Mouse (Mus musculus): Measurements from ENCODE around the gene Herc3. TPM values are rescaled to one million over a fixed set of nuclear protein-coding genes. Genes with fewer than 3 reads are reported as not detected.
"Not testable (repeated sequence)": the region's sequence is repeated elsewhere in the genome, so short reads cannot be mapped to it uniquely, and the experiment has no call there.

Herc3 gene
- polyA plus RNA-seq, 1 experiment from 2014 or later, result 6.5 TPM

DNA sequence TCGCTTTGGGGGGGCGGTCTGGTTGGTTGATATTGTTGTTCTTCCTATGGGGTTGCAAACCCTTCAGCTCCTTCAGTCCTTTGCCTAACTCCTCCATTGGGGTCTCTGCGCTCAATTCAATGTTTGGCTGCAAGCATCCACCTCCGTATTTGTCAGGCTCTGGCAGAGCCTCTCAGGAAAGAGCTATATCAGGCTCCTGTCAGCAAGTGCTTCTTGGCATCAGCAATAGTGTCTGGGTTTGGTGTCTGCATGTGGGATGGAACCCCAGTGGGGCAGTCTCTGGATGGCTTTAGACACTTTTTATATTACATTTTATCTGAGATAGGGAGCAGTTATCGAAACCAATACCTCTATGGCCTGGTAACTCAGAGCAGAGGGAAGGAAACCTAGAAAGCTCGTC is 36.6 kb downstream of the Herc3 start:
- H3K9me3 ChIP-seq (ENCODE audit: control insufficient read depth, low read length); H3K4me3 ChIP-seq (ENCODE audit: low read depth, low read length); H3K27ac ChIP-seq (replicated peaks; ENCODE audit: low read depth, low read length); H3K4me2 ChIP-seq (ENCODE audit: low read depth, severe bottlenecking); H3K4me1 ChIP-seq (ENCODE audit: control insufficient read depth, insufficient read depth, low read length); H3K9ac ChIP-seq (ENCODE audit: low read length); H3K27me3 ChIP-seq (ENCODE audit: control insufficient read depth, insufficient read depth, low read length); DNase-seq (ENCODE audit: low spot score); H3K36me3 ChIP-seq (ENCODE audit: control insufficient read depth, insufficient read depth, low read length); ATAC-seq (ENCODE audit: insufficient number of reproducible peaks, low FRiP score, low TSS enrichment, low read depth): not testable (repeated sequence)
- 87% methylated on average over 6 of the region's 6 CpGs for WGBS

DNA sequence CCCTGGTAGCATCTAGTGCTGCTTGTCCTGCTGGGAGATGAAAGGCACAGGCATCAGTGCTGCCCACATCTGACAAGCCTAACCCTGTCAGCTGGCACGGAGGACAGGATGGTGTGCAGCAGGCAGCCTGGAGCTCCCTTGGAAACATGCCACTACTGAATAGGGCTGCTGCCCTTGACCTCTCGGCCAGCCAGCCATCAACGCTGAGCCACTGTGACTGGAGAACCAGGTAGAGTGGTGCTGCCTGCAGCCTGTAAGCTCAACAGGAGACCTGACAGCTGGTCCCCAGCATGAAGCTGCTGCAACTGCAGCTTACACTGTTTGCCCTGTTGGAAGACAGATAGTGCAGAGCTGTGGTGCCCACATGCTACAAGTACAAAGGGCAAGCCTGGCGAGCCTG is 48.3 kb downstream of the Herc3 start:
- H3K27me3 ChIP-seq (ENCODE audit: control insufficient read depth, insufficient read depth, low read length), result no peaks in the 10 kb centered on the region
- ATAC-seq (ENCODE audit: insufficient number of reproducible peaks, low FRiP score, low TSS enrichment, low read depth), result no peak
- no peak overlapping the region for H3K27ac ChIP-seq (replicated peaks; ENCODE audit: low read depth, low read length)

DNA sequence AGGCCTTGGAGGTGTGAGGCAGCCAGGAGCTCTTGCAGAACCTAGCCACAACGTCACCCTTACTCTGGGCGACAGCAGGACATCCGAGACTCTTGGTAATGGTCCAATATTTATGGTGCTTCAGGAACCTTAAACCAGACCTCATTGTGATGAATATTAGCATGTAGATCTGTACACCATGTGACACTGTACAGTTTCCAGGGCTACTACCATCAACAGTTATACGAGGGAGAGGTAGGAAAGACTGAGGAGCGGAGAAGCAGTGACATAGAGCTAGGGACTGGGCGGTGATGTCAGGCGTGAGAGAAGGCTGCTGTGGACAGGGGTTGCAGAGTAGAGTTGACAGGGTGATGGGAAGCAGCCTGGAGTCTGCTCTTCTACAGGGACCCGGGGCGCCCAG is 48.7 kb downstream of the Herc3 start:
- Histone ChIP-seq H3K4me3 (ENCODE audit: low read depth, low read length) (no peak overlapping the region), H3K9ac (ENCODE audit: low read length) (no peak overlapping the region), H3K9me3 (ENCODE audit: control insufficient read depth, low read length) (no peaks in the 10 kb centered on the region), H3K4me2 (ENCODE audit: low read depth, severe bottlenecking) (no peak overlapping the region), H3K27me3 (ENCODE audit: control insufficient read depth, insufficient read depth, low read length) (no peaks in the 10 kb centered on the region), H3K27ac (replicated peaks; ENCODE audit: low read depth, low read length) (no peak overlapping the region), H3K4me1 (ENCODE audit: control insufficient read depth, insufficient read depth, low read length) (no peaks in the 10 kb centered on the region), H3K36me3 (ENCODE audit: control insufficient read depth, insufficient read depth, low read length) (no peaks in the 10 kb centered on the region)
- DNase-seq (ENCODE audit: low spot score) (no peak), ATAC-seq (ENCODE audit: insufficient number of reproducible peaks, low FRiP score, low TSS enrichment, low read depth) (no peak)
- 91% methylated on average over 9 of the region's 9 CpGs for WGBS

More for the DNA sequence above, 48.3 kb downstream of the Herc3 start:
- Histone ChIP-seq H3K9ac (ENCODE audit: low read length) (no peak overlapping the region), H3K9me3 (ENCODE audit: control insufficient read depth, low read length) (no peaks in the 10 kb centered on the region), H3K4me3 (ENCODE audit: low read depth, low read length) (no peak overlapping the region), H3K36me3 (ENCODE audit: control insufficient read depth, insufficient read depth, low read length) (no peaks in the 10 kb centered on the region), H3K4me2 (ENCODE audit: low read depth, severe bottlenecking) (no peak overlapping the region), H3K4me1 (ENCODE audit: control insufficient read depth, insufficient read depth, low read length) (no peaks in the 10 kb centered on the region)
- 80% methylated on average over 4 of the region's 4 CpGs for WGBS
- no peak for DNase-seq (ENCODE audit: low spot score)

DNA sequence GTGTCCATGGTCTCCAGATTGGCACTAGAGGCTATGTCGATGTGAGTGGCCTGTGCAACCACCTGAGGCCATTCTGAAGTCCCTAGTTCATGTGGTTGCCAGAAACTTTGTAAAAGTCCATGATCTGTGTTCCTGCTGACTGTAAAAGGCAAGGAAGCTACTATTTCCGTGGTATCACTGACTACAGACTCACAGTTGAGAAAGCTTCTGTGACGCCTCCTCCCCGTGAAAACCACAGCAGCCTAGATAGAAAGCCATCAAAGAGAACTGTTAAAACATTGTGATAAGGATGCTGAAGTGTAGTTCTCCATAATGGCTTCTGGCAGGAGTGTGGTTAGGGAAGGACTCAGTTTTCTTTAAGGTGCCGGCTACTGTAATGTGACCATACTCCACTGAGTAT is 49.6 kb downstream of the Herc3 start:
- Histone ChIP-seq H3K36me3 (ENCODE audit: control insufficient read depth, insufficient read depth, low read length) (no peaks in the 10 kb centered on the region), H3K27ac (replicated peaks; ENCODE audit: low read depth, low read length) (no peak overlapping the region), H3K9ac (ENCODE audit: low read length) (no peak overlapping the region), H3K4me1 (ENCODE audit: control insufficient read depth, insufficient read depth, low read length) (no peaks in the 10 kb centered on the region), H3K27me3 (ENCODE audit: control insufficient read depth, insufficient read depth, low read length) (no peaks in the 10 kb centered on the region), H3K4me3 (ENCODE audit: low read depth, low read length) (no peak overlapping the region), H3K4me2 (ENCODE audit: low read depth, severe bottlenecking) (no peak overlapping the region), H3K9me3 (ENCODE audit: control insufficient read depth, low read length) (no peaks in the 10 kb centered on the region)
- no peak for DNase-seq (ENCODE audit: low spot score)
- WGBS, result 92% methylated on average over 5 of the region's 5 CpGs
- ATAC-seq (ENCODE audit: insufficient number of reproducible peaks, low FRiP score, low TSS enrichment, low read depth), result no peak

DNA sequence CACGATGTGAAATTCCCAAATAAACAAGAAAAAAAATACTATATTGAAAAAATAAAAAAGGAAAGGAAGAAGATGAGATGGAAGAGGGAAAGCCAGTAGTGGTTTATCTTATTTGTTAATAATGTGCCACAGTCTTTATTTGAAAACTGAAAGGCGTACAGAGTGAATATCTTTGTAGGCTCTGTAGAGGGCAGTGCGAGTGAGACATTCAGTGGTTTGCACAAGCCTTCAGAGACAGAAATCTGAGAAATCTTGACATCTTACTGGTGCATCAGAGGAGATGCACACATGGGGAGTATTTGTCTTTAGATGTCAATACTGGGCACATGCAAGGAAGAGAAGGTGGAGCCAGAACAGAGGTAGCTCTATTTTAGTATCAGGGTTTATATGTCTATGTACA is 50.1 kb downstream of the Herc3 start:
- 92% methylated on average over 3 of the region's 3 CpGs for WGBS
- no peak overlapping the region for H3K4me3 ChIP-seq (ENCODE audit: low read depth, low read length)
- no peak overlapping the region for H3K4me2 ChIP-seq (ENCODE audit: low read depth, severe bottlenecking)
- no peak overlapping the region for H3K9ac ChIP-seq (ENCODE audit: low read length)
- H3K27ac ChIP-seq (replicated peaks; ENCODE audit: low read depth, low read length), result no peak overlapping the region
- DNase-seq (ENCODE audit: low spot score) (no peak), ATAC-seq (ENCODE audit: insufficient number of reproducible peaks, low FRiP score, low TSS enrichment, low read depth) (no peak)
- no peaks in the 10 kb centered on the region for H3K4me1 ChIP-seq (ENCODE audit: control insufficient read depth, insufficient read depth, low read length)
- H3K27me3 ChIP-seq (ENCODE audit: control insufficient read depth, insufficient read depth, low read length), result no peaks in the 10 kb centered on the region
- no peaks in the 10 kb centered on the region for H3K9me3 ChIP-seq (ENCODE audit: control insufficient read depth, low read length)
- no peaks in the 10 kb centered on the region for H3K36me3 ChIP-seq (ENCODE audit: control insufficient read depth, insufficient read depth, low read length)

DNA sequence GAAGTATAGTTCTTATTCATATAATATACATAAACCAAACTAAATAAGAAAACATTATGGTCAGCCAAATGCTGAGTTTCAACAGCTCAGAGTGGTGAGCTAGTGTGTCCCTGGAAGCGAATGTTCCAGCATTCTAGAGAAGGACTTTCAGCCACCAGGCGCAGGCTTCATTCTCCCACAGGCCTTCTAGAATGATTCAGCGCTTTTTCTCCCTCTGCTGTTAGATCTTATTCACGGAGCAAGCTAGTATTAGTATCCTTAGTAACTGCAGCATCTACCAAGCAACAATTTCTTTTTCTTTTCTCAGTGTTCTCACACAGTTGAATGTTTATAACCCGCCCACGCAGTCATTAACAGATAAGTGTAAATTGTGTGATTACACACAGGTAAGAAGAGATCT is 51.0 kb downstream of the Herc3 start:
- Histone ChIP-seq H3K4me3 (ENCODE audit: low read depth, low read length) (no peak overlapping the region), H3K4me1 (ENCODE audit: control insufficient read depth, insufficient read depth, low read length) (no peaks in the 10 kb centered on the region), H3K36me3 (ENCODE audit: control insufficient read depth, insufficient read depth, low read length) (no peaks in the 10 kb centered on the region), H3K4me2 (ENCODE audit: low read depth, severe bottlenecking) (no peak overlapping the region), H3K9me3 (ENCODE audit: control insufficient read depth, low read length) (no peaks in the 10 kb centered on the region), H3K9ac (ENCODE audit: low read length) (no peak overlapping the region), H3K27ac (replicated peaks; ENCODE audit: low read depth, low read length) (no peak overlapping the region), H3K27me3 (ENCODE audit: control insufficient read depth, insufficient read depth, low read length) (no peaks in the 10 kb centered on the region)
- DNase-seq (ENCODE audit: low spot score), result no peak
- ATAC-seq (ENCODE audit: insufficient number of reproducible peaks, low FRiP score, low TSS enrichment, low read depth), result no peak
- 80% methylated on average over 6 of the region's 6 CpGs for WGBS

DNA sequence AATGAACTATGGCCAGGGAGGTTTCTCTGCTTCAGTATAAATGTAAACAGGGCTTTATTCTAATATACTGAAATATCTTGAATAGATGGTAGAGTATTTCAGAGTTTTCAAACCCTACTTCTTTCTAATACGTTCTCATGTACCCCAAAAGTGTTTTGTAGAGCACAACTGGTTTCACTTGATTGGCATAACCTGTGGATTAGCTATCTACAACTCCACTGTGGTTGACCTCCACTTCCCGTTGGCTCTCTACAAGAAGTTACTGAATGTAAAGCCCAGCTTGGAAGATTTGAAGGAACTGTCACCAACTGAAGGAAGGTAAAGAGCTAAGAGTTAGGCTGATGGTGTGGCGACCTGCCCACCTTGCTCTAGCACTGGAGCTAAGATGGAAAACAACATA is 58.7 kb downstream of the Herc3 start:
- H3K4me2 ChIP-seq (ENCODE audit: low read depth, severe bottlenecking), result no peak overlapping the region
- H3K36me3 ChIP-seq (ENCODE audit: control insufficient read depth, insufficient read depth, low read length), result no peaks in the 10 kb centered on the region
- no peak overlapping the region for H3K4me3 ChIP-seq (ENCODE audit: low read depth, low read length)
- H3K9me3 ChIP-seq (ENCODE audit: control insufficient read depth, low read length), result no peaks in the 10 kb centered on the region
- H3K27me3 ChIP-seq (ENCODE audit: control insufficient read depth, insufficient read depth, low read length), result no peaks in the 10 kb centered on the region
- 92% methylated on average over 3 of the region's 3 CpGs for WGBS
- no peak overlapping the region for H3K9ac ChIP-seq (ENCODE audit: low read length)
- DNase-seq (ENCODE audit: low spot score) (no peak), ATAC-seq (ENCODE audit: insufficient number of reproducible peaks, low FRiP score, low TSS enrichment, low read depth) (no peak)
- no peaks in the 10 kb centered on the region for H3K4me1 ChIP-seq (ENCODE audit: control insufficient read depth, insufficient read depth, low read length)
- H3K27ac ChIP-seq (replicated peaks; ENCODE audit: low read depth, low read length), result no peak overlapping the region

DNA sequence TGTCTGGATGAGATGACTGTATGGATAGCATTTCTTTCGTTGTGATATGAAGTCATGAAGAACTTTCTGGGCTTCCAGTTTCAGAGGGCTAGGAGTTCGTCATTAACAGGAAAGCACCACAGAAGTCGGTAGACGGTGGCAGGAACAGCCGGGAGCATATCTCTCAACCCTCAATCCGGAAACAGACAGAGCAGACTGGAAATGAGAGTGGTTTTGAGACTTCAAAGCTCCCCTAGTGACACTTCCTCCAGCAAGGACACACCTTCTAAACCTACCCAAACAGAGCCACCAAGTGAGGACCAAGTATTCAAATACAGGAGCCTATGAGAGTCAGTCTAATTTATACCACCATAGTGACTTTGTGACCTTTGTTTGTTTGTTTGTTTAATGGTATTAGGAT is 62.0 kb downstream of the Herc3 start:
- no peaks in the 10 kb centered on the region for H3K36me3 ChIP-seq (ENCODE audit: control insufficient read depth, insufficient read depth, low read length)
- DNase-seq (ENCODE audit: low spot score) (no peak), ATAC-seq (ENCODE audit: insufficient number of reproducible peaks, low FRiP score, low TSS enrichment, low read depth) (no peak)
- H3K9ac ChIP-seq (ENCODE audit: low read length), result no peak overlapping the region
- no peaks in the 10 kb centered on the region for H3K4me1 ChIP-seq (ENCODE audit: control insufficient read depth, insufficient read depth, low read length)
- no peaks in the 10 kb centered on the region for H3K27me3 ChIP-seq (ENCODE audit: control insufficient read depth, insufficient read depth, low read length)
- no peaks in the 10 kb centered on the region for H3K9me3 ChIP-seq (ENCODE audit: control insufficient read depth, low read length)
- WGBS, result 87% methylated on average over 6 of the region's 6 CpGs
- no peak overlapping the region for H3K4me3 ChIP-seq (ENCODE audit: low read depth, low read length)
- H3K27ac ChIP-seq (replicated peaks; ENCODE audit: low read depth, low read length), result no peak overlapping the region
- no peak overlapping the region for H3K4me2 ChIP-seq (ENCODE audit: low read depth, severe bottlenecking)

DNA sequence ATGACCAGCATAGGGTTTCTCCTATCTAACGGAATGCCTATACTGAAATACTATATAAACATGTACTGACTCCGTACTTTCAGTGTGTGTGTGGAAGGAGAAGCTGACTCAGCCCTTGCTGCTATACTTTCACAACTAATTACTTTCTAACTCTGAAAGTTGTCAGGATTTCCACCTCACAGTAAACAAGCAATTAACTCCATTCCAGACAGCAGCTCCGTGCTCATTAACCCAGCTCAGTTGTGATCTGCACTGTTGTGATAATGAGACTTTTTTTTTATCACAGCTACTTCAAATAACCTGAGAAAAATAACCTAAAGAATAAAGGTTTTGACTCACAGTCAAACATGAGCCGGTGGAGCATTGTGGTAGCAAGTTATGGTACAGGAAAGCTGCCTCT is 63.7 kb downstream of the Herc3 start:
- no peaks in the 10 kb centered on the region for H3K36me3 ChIP-seq (ENCODE audit: control insufficient read depth, insufficient read depth, low read length)
- H3K9me3 ChIP-seq (ENCODE audit: control insufficient read depth, low read length), result no peaks in the 10 kb centered on the region
- no peak for DNase-seq (ENCODE audit: low spot score)
- WGBS, result 68% methylated on average over 4 of the region's 4 CpGs
- H3K9ac ChIP-seq (ENCODE audit: low read length), result no peak overlapping the region
- no peak overlapping the region for H3K4me3 ChIP-seq (ENCODE audit: low read depth, low read length)
- no peak for ATAC-seq (ENCODE audit: insufficient number of reproducible peaks, low FRiP score, low TSS enrichment, low read depth)
- H3K4me2 ChIP-seq (ENCODE audit: low read depth, severe bottlenecking), result no peak overlapping the region
- H3K4me1 ChIP-seq (ENCODE audit: control insufficient read depth, insufficient read depth, low read length), result no peaks in the 10 kb centered on the region
- no peak overlapping the region for H3K27ac ChIP-seq (replicated peaks; ENCODE audit: low read depth, low read length)
- H3K27me3 ChIP-seq (ENCODE audit: control insufficient read depth, insufficient read depth, low read length), result no peaks in the 10 kb centered on the region
